ENCODE assay signal across 12 mouse cellular contexts in genomic region chr12:99050426-99050825, GRCm38 (mm10).
"Had no signal": no experiment of that assay in that cellular context is flagged by ENCODE, and none has a peak within 500 bp of the region (broad histone marks: within the 10 kb centered on the region; RNA-seq: fewer than 3 reads in every experiment).

No protein-coding gene starts in this region.

- H3K4me3 ChIP-seq: limb, embryonic 12.5 days; midbrain, embryonic 12.5 days; neural tube, embryonic 13.5 days had no signal

- H3K27ac ChIP-seq: kidney, postnatal 0 days; limb, embryonic 12.5 days; liver, embryonic 14.5 days; midbrain, embryonic 12.5 days; neural tube, embryonic 13.5 days had no signal

- H3K4me1 ChIP-seq: limb, embryonic 12.5 days; midbrain, embryonic 12.5 days; neural tube, embryonic 13.5 days had no signal

- DNase-seq: kidney, adult 8-10 months; kidney, postnatal 36 days; layer of hippocampus, adult 9-11 months; layer of hippocampus, postnatal 36 days; liver; lung, adult 18-20 months; thymus, postnatal 4 days had no signal
